Mouse (Mus musculus): ENCODE data around the gene Defb9.
"Not testable (repeated sequence)": the region's sequence is repeated elsewhere in the genome, so short reads cannot be mapped to it uniquely, and the experiment has no call there.

Gene Defb9

GRCm38 (mm10) chr8:21885321-21885720 is at the start of gene Defb9:
Defb9 (minus strand) TSS chr8:21885421.
- DNase-seq: not testable (repeated sequence)

GRCm38 (mm10) chr8:21932610-21933009 is 47.4 kb upstream of the Defb9 start, which contains the start of gene Defb15:
Defb15 (minus strand) TSS chr8:21932710.
- no peak for DNase-seq

GRCm38 (mm10) chr8:21930754-21931153 is 45.5 kb upstream of the Defb9 start:
- not testable (repeated sequence) for DNase-seq

GRCm38 (mm10) chr8:21915625-21916024 is 30.4 kb upstream of the Defb9 start:
- no peak for DNase-seq

- no peak for DNase-seq
Measured at GRCm38 (mm10) chr8:21912554-21912953, 27.3 kb upstream of the Defb9 start.

- no peak for DNase-seq
Measured at GRCm38 (mm10) chr8:21911931-21912330, 26.7 kb upstream of the Defb9 start.

- not testable (repeated sequence) for DNase-seq
Measured at GRCm38 (mm10) chr8:21906290-21906689, 21.1 kb upstream of the Defb9 start, which contains the start of gene Defb11. Defb11 (minus strand) TSS chr8:21906412.

GRCm38 (mm10) chr8:21858586-21858985 is 26.6 kb downstream of the Defb9 start, which contains the start of gene Defb10:
Defb10 (plus strand) TSS chr8:21858901.
- DNase-seq: not testable (repeated sequence)

Measured in cerebellum, adult 9-11 months (tissue).